Mouse (Mus musculus) skeletal muscle tissue, adult 2 months (tissue): ENCODE data around the gene Ubtf.

Source experiments
- DNase-seq: peaks from one replicate; pipeline ENCODE4 v3.0.0-alpha.2; 2012; ENCODE audit warnings: low read depth, low spot score

Ubtf gene

GRCm38 (mm10) chr11:102266631-102267355, 52.7 kb downstream of the Ubtf start:
- no peak for DNase-seq

- DNase-seq, result no peak
These were observed 53.7 kb downstream of the Ubtf start for GRCm38 (mm10) chr11:102265816-102266215.

DNA sequence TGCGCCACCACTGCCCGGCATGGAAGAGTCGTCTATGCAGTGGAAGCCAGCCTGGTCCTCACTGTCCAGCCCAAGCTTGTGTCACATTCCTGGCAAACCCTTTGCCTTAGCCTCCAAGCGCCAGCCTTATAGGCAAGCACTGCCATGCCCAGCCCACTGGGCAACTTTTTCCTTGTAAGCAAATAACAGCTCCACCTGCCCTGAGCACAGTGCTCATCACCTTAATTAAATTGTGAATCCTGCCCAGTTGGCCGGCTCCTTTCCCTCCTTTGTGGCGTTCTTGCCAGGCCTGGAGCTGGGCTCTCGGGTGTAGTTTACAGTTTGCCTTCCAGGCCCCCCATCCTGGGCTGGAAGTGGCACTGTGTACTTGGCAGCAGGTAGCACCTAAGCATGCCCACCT, 56.3 kb downstream of the Ubtf start:
- DNase-seq, result no peak

- no peak for DNase-seq
These were observed 61.0 kb downstream of the Ubtf start for GRCm38 (mm10) chr11:102258521-102258920.

DNA sequence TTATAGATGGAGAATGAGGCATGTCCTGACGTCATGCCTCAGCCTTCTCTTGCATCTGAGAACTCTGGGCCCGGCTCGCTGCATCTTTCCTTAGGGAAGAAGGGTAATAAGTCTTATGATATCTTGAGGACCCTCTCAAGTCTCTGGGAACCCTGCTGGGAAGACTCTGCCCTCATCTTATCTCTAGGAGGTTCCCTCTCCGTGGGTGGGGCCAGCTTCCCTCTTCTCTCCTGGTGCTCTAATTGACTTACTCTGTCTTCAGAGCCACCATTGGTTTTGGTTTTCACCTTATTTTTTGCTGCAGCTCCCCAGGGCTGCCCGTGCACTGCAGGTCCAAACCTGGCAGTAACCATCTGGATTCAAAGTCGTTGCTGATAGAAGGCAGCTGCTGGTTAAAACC, 61.4 kb downstream of the Ubtf start:
- no peak for DNase-seq

- no peak for DNase-seq
These were observed 62.0 kb downstream of the Ubtf start for GRCm38 (mm10) chr11:102257514-102257913.
